Mouse (Mus musculus): ENCODE measurements around the gene Arhgap45. TPM values are rescaled to one million over a fixed set of nuclear protein-coding genes. Genes with fewer than 3 reads are reported as not detected.
"Not testable (repeated sequence)": the region's sequence is repeated elsewhere in the genome, so short reads cannot be mapped to it uniquely, and the experiment has no call there.

The Arhgap45 gene
- polyA plus RNA-seq, 1 experiment from 2014 or later = 1.7 TPM

- Histone ChIP-seq H3K36me3 (replicated peaks; ENCODE audit: control insufficient read depth, insufficient read depth) (peaks cover 43% of the 10 kb centered on the region), H3K4me3 (replicated peaks; ENCODE audit: low read length) (peak overlapping the region; percentile 91), H3K9ac (peak overlapping the region; percentile 95; the same call in 1 of the 2 replicates), H3K4me1 (replicated peaks; ENCODE audit: control insufficient read depth, insufficient read depth, low read length) (peaks cover 16% of the 10 kb centered on the region), H3K4me2 (replicated peaks) (peak overlapping the region; percentile 78)
- WGBS = 13% methylated on average over 3 of the region's 3 CpGs
- H3K27ac ChIP-seq; H3K9me3 ChIP-seq (ENCODE audit: control insufficient read depth, low read length); H3K27me3 ChIP-seq (ENCODE audit: control insufficient read depth, insufficient read depth, low read length); DNase-seq (ENCODE audit: low spot score); ATAC-seq (ENCODE audit: low FRiP score): not testable (repeated sequence)
Measured at GRCm38 (mm10) chr10:80054911-80055310, 38.5 kb downstream of the Arhgap45 start.

- no peak for ATAC-seq (ENCODE audit: low FRiP score)
- Histone ChIP-seq H3K27ac (no peak overlapping the region), H3K9me3 (ENCODE audit: control insufficient read depth, low read length) (no peaks in the 10 kb centered on the region), H3K36me3 (replicated peaks; ENCODE audit: control insufficient read depth, insufficient read depth) (peaks cover 47% of the 10 kb centered on the region), H3K4me3 (replicated peaks; ENCODE audit: low read length) (0 out of 2 replicates have a peak overlapping the region, but pooled peaks have one; percentile 91), H3K4me1 (replicated peaks; ENCODE audit: control insufficient read depth, insufficient read depth, low read length) (peaks cover 16% of the 10 kb centered on the region), H3K4me2 (replicated peaks) (peak overlapping the region; percentile 78), H3K27me3 (ENCODE audit: control insufficient read depth, insufficient read depth, low read length) (no peaks in the 10 kb centered on the region), H3K9ac (peak overlapping the region; percentile 95; the same call in 1 of the 2 replicates)
- WGBS = 86% methylated on average over 5 of the region's 5 CpGs
- DNase-seq (ENCODE audit: low spot score) = no peak
Measured at GRCm38 (mm10) chr10:80055364-80055763, 38.9 kb downstream of the Arhgap45 start.

GRCm38 (mm10) chr10:80055891-80056290 lies 39.4 kb downstream of the Arhgap45 start:
- DNase-seq (ENCODE audit: low spot score) (no peak), ATAC-seq (ENCODE audit: low FRiP score) (no peak)
- no peaks in the 10 kb centered on the region for H3K9me3 ChIP-seq (ENCODE audit: control insufficient read depth, low read length)
- H3K36me3 ChIP-seq (replicated peaks; ENCODE audit: control insufficient read depth, insufficient read depth) = peaks cover 53% of the 10 kb centered on the region
- H3K4me2 ChIP-seq (replicated peaks) = no peak overlapping the region
- H3K27ac ChIP-seq = no peak overlapping the region
- no peak overlapping the region for H3K9ac ChIP-seq
- no peak overlapping the region for H3K4me3 ChIP-seq (replicated peaks; ENCODE audit: low read length)
- no peaks in the 10 kb centered on the region for H3K27me3 ChIP-seq (ENCODE audit: control insufficient read depth, insufficient read depth, low read length)
- WGBS = 88% methylated on average over 9 of the region's 10 CpGs
- H3K4me1 ChIP-seq (replicated peaks; ENCODE audit: control insufficient read depth, insufficient read depth, low read length) = peaks cover 16% of the 10 kb centered on the region

DNA sequence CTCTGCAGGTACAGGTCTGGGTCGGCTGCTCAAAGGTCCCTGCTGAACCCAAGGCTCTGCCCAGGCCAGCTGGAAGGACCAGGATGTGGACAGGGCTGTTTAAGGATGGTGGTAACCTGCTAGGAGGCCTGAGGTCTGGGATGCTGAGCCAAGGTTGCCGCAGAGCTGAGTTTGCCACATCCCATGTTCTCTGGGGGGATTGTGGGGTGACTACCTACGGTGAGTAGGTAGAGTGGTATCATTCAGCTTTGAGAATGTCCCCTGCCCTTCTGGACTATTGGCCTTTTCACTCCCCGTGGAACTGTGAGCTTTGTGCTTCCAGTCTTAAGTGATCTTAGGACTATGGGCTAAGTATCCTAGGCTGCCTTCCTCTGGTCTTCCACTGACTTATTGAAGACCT lies 40.1 kb downstream of the Arhgap45 start:
- Histone ChIP-seq H3K27me3 (ENCODE audit: control insufficient read depth, insufficient read depth, low read length) (no peaks in the 10 kb centered on the region), H3K9me3 (ENCODE audit: control insufficient read depth, low read length) (no peaks in the 10 kb centered on the region), H3K4me3 (replicated peaks; ENCODE audit: low read length) (no peak overlapping the region), H3K4me1 (replicated peaks; ENCODE audit: control insufficient read depth, insufficient read depth, low read length) (peaks cover 16% of the 10 kb centered on the region), H3K9ac (no peak overlapping the region), H3K4me2 (replicated peaks) (no peak overlapping the region), H3K36me3 (replicated peaks; ENCODE audit: control insufficient read depth, insufficient read depth) (peaks cover 59% of the 10 kb centered on the region), H3K27ac (no peak overlapping the region)
- ATAC-seq (ENCODE audit: low FRiP score) (no peak), DNase-seq (ENCODE audit: low spot score) (no peak)
- WGBS = 95% methylated on average over 4 of the region's 4 CpGs

GRCm38 (mm10) chr10:80056976-80057682 lies 40.7 kb downstream of the Arhgap45 start:
- DNase-seq (ENCODE audit: low spot score) = no peak
- no peak for ATAC-seq (ENCODE audit: low FRiP score)
- no peak overlapping the region for H3K27ac ChIP-seq
- no peaks in the 10 kb centered on the region for H3K27me3 ChIP-seq (ENCODE audit: control insufficient read depth, insufficient read depth, low read length)
- 92% methylated on average over 27 of the region's 27 CpGs for WGBS
- H3K9ac ChIP-seq = no peak overlapping the region
- no peak overlapping the region for H3K4me2 ChIP-seq (replicated peaks)
- no peak overlapping the region for H3K4me3 ChIP-seq (replicated peaks; ENCODE audit: low read length)
- peaks cover 65% of the 10 kb centered on the region for H3K36me3 ChIP-seq (replicated peaks; ENCODE audit: control insufficient read depth, insufficient read depth)
- H3K4me1 ChIP-seq (replicated peaks; ENCODE audit: control insufficient read depth, insufficient read depth, low read length) = peaks cover 16% of the 10 kb centered on the region
- no peaks in the 10 kb centered on the region for H3K9me3 ChIP-seq (ENCODE audit: control insufficient read depth, low read length)

DNA sequence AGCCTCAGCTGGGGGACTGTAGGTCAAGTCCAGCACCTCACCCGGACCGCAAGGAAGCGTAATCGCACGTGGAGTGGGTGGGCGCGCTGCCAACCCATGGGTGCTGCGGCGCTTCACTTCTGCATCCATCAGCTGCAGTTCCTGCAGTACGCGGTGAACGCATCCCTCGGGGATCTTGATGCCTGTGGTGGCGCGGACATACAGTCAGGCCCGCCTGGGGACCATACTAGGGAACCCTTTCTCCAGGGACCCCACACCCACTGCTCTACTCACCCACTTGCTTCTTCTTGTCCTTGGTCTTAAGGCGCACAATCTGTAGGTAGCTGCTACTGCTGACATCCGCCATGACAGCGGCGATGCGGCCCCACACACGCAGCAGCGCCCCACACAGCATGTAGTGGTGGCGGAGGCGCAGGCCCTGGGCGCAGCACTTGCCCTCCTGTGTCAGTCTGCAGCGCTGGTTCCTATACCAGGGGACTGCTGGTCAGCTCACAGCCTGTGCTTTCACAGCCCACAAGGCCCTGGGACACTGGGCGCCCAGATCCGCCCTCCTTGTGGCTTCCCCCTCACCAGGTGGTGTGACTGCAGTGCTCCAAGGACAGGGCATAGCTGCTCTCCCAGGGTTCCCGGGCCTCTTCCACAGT lies 41.4 kb downstream of the Arhgap45 start:
- no peak overlapping the region for H3K4me3 ChIP-seq (replicated peaks; ENCODE audit: low read length)
- peaks cover 16% of the 10 kb centered on the region for H3K4me1 ChIP-seq (replicated peaks; ENCODE audit: control insufficient read depth, insufficient read depth, low read length)
- H3K4me2 ChIP-seq (replicated peaks) = no peak overlapping the region
- H3K36me3 ChIP-seq (replicated peaks; ENCODE audit: control insufficient read depth, insufficient read depth) = peaks cover 72% of the 10 kb centered on the region
- no peaks in the 10 kb centered on the region for H3K27me3 ChIP-seq (ENCODE audit: control insufficient read depth, insufficient read depth, low read length)
- H3K27ac ChIP-seq = no peak overlapping the region
- H3K9me3 ChIP-seq (ENCODE audit: control insufficient read depth, low read length) = no peaks in the 10 kb centered on the region
- WGBS = 75% methylated on average over 30 of the region's 30 CpGs
- DNase-seq (ENCODE audit: low spot score) (no peak), ATAC-seq (ENCODE audit: low FRiP score) (no peak)
- no peak overlapping the region for H3K9ac ChIP-seq

- peak; percentile 16; the same call in 1 of the 2 replicates for ATAC-seq (ENCODE audit: low FRiP score)
- Histone ChIP-seq H3K9ac (no peak overlapping the region), H3K4me2 (replicated peaks) (no peak overlapping the region), H3K36me3 (replicated peaks; ENCODE audit: control insufficient read depth, insufficient read depth) (peaks cover 60% of the 10 kb centered on the region), H3K4me1 (replicated peaks; ENCODE audit: control insufficient read depth, insufficient read depth, low read length) (no peaks in the 10 kb centered on the region), H3K4me3 (replicated peaks; ENCODE audit: low read length) (no peak overlapping the region), H3K27me3 (ENCODE audit: control insufficient read depth, insufficient read depth, low read length) (no peaks in the 10 kb centered on the region), H3K9me3 (ENCODE audit: control insufficient read depth, low read length) (no peaks in the 10 kb centered on the region), H3K27ac (0 out of 2 replicates have a peak overlapping the region, but pooled peaks have one; percentile 57)
- 66% methylated on average over 5 of the region's 5 CpGs for WGBS
- peak; percentile 29 for DNase-seq (ENCODE audit: low spot score)
Measured at GRCm38 (mm10) chr10:80063104-80063503, 46.7 kb downstream of the Arhgap45 start.

GRCm38 (mm10) chr10:80063877-80064650 lies 47.6 kb downstream of the Arhgap45 start:
- 75% methylated on average over 23 of the region's 23 CpGs for WGBS
- Histone ChIP-seq H3K4me2 (replicated peaks) (no peak overlapping the region), H3K4me3 (replicated peaks; ENCODE audit: low read length) (no peak overlapping the region), H3K4me1 (replicated peaks; ENCODE audit: control insufficient read depth, insufficient read depth, low read length) (no peaks in the 10 kb centered on the region), H3K36me3 (replicated peaks; ENCODE audit: control insufficient read depth, insufficient read depth) (peaks cover 54% of the 10 kb centered on the region), H3K9me3 (ENCODE audit: control insufficient read depth, low read length) (no peaks in the 10 kb centered on the region), H3K27me3 (ENCODE audit: control insufficient read depth, insufficient read depth, low read length) (no peaks in the 10 kb centered on the region), H3K27ac (0 out of 2 replicates have a peak overlapping the region, but pooled peaks have one; percentile 57), H3K9ac (no peak overlapping the region)
- ATAC-seq (ENCODE audit: low FRiP score) (no peak), DNase-seq (ENCODE audit: low spot score) (no peak)

GRCm38 (mm10) chr10:80069251-80069650 lies 52.8 kb downstream of the Arhgap45 start:
- H3K9me3 ChIP-seq (ENCODE audit: control insufficient read depth, low read length) = no peaks in the 10 kb centered on the region
- H3K27me3 ChIP-seq (ENCODE audit: control insufficient read depth, insufficient read depth, low read length) = no peaks in the 10 kb centered on the region
- peaks cover 4% of the 10 kb centered on the region for H3K36me3 ChIP-seq (replicated peaks; ENCODE audit: control insufficient read depth, insufficient read depth)
- WGBS = 86% methylated on average over 6 of the region's 7 CpGs
- no peak overlapping the region for H3K27ac ChIP-seq
- H3K4me3 ChIP-seq (replicated peaks; ENCODE audit: low read length) = no peak overlapping the region
- DNase-seq (ENCODE audit: low spot score) = no peak
- peaks cover 4% of the 10 kb centered on the region; the same call in 1 of the 2 replicates for H3K4me1 ChIP-seq (replicated peaks; ENCODE audit: control insufficient read depth, insufficient read depth, low read length)
- no peak overlapping the region for H3K9ac ChIP-seq
- H3K4me2 ChIP-seq (replicated peaks) = no peak overlapping the region
- no peak for ATAC-seq (ENCODE audit: low FRiP score)
